Mouse (Mus musculus) liver, embryonic 14.5 days (tissue): ENCODE results near the gene Efr3b. TPM values are rescaled to one million over a fixed set of nuclear protein-coding genes. Genes with fewer than 3 reads are reported as not detected.

Experiments used
- ATAC-seq: fragments of 200-750 bp; cut with Nextera tagmentation; 2 replicates; pipeline ENCODE4 v1.8.0; 2017; ENCODE audit warnings: moderate number of reproducible peaks, mild to moderate bottlenecking, moderate library complexity; ENCODE audit not compliant: insufficient read depth
- DNase-seq, 3 experiments: peaks; one replicate each; pipeline ENCODE4 v3.0.0-alpha.2; 2012 to 2013; ENCODE audit warnings: low read depth in 3 of 3, low spot score in 3 of 3
- H3K27ac ChIP-seq: fragments of 300-500 bp; sonication (generic); 2 replicates; pipeline ENCODE4 v1.5.1; 2014; ENCODE audit warnings: moderate library complexity, mild to moderate bottlenecking, control low read depth, inconsistent platforms
- H3K27me3 ChIP-seq: fragments of 300-500 bp; sonication (generic); 2 replicates; pipeline ENCODE4 v1.6.1; 2014; ENCODE audit warnings: mild to moderate bottlenecking, low read length, moderate library complexity; ENCODE audit not compliant: control insufficient read depth, insufficient read depth
- H3K36me3 ChIP-seq: fragments of 300-500 bp; sonication (generic); replicated peaks from 2 replicates; pipeline ENCODE4 v1.6.1; 2014; ENCODE audit warnings: low read depth; ENCODE audit not compliant: control insufficient read depth, insufficient read depth
- H3K4me1 ChIP-seq, 2 experiments: fragments of 200-500 bp in 1 of 2; fragments of 300-500 bp in 1 of 2; sonication (generic) in 1 of 2; replicated peaks; 2 replicates each; pipeline ENCODE4 v1.6.1; 2012 to 2014; ENCODE audit warnings: antibody characterized with exemption in 1 of 2, inconsistent platforms in 1 of 2, low read length in 1 of 2; ENCODE audit not compliant: control insufficient read depth in 2 of 2, insufficient read depth in 2 of 2
- H3K4me2 ChIP-seq: fragments of 300-500 bp; sonication (generic); 2 replicates; pipeline ENCODE4 v1.6.1; 2014; ENCODE audit warnings: low read depth, mild to moderate bottlenecking, control low read depth, moderate library complexity
- H3K4me3 ChIP-seq, 2 experiments: fragments of 200-500 bp in 1 of 2; fragments of 300-500 bp in 1 of 2; sonication (generic) in 1 of 2; 2 replicates each; pipeline ENCODE4 v1.5.1; 2012 to 2014; ENCODE audit warnings: low read depth in 2 of 2, low read length in 2 of 2, mild to moderate bottlenecking in 2 of 2, control low read depth in 1 of 2, inconsistent platforms in 1 of 2, moderate library complexity in 1 of 2; ENCODE audit not compliant: insufficient read depth in 1 of 2
- H3K9ac ChIP-seq: fragments of 300-500 bp; sonication (generic); replicated peaks from 2 replicates; pipeline ENCODE4 v1.6.1; 2014; ENCODE audit warnings: mild to moderate bottlenecking, control low read depth, moderate library complexity
- H3K9me3 ChIP-seq: fragments of 300-500 bp; sonication (generic); 2 replicates; pipeline ENCODE4 v1.6.1; 2016; ENCODE audit warnings: low read length, mixed read lengths; ENCODE audit not compliant: control insufficient read depth
- CTCF ChIP-seq: IDR thresholded peaks from 2 replicates; pipeline ENCODE4 v1.5.1; 2016; ENCODE audit warnings: antibody characterized with exemption, low read depth, control low read depth
- EP300 ChIP-seq: IDR thresholded peaks from 2 replicates; pipeline ENCODE4 v1.6.1; 2016; ENCODE audit warnings: antibody characterized with exemption, low read depth
- WGBS: fragments of 180-500 bp; shearing (Covaris S2); extraction: QIAGEN DNeasy Blood & Tissue Kit; methylation state at CpG from one replicate; pipeline ENCODE4 v1.1.7; 2014; ENCODE audit not compliant: insufficient replicate concordance; 5-methylcytosine and 5-hydroxymethylcytosine counted together
- polyA plus RNA-seq, 2 experiments: library from polyadenylated mRNA; depleted of rRNA in 1 of 2; stranded (reverse) in 1 of 2; unstranded in 1 of 2; fragments of >200 nt; fragmentation: Nextera tagmentation in 1 of 2; extraction: Ambion mirVana in 1 of 2; gene quantifications; 2 replicates each; pipeline versions ENCODE4 v1.2.1 to v1.2.3; 2012 to 2014

The Efr3b gene
- polyA plus RNA-seq, 2 experiments: 0.05 to 0.10 TPM

GRCm38 (mm10) chr12:4007766-4008165 lies 30.9 kb downstream of the Efr3b start:
- Histone ChIP-seq H3K9ac (no peak overlapping the region), H3K36me3 (no peaks in the 10 kb centered on the region), H3K9me3 (no peaks in the 10 kb centered on the region), H3K27ac (no peak overlapping the region), H3K4me2 (no peak overlapping the region), H3K27me3 (no peaks in the 10 kb centered on the region), H3K4me1 (no peaks in the 10 kb centered on the region), H3K4me3 (no peak overlapping the region)
- WGBS: 31% methylated on average over 4 of the region's 4 CpGs
- ATAC-seq (no peak), DNase-seq (no peak)
- TF ChIP-seq CTCF (no peak), EP300 (no peak)

- ATAC-seq: no peak
- H3K4me1 ChIP-seq: no peaks in the 10 kb centered on the region
Observed at GRCm38 (mm10) chr12:4007181-4007580, 31.5 kb downstream of the Efr3b start.

GRCm38 (mm10) chr12:4006079-4006478 lies 32.6 kb downstream of the Efr3b start:
- no peak overlapping the region for H3K27ac ChIP-seq
- H3K36me3 ChIP-seq: no peaks in the 10 kb centered on the region
- no peak for TF ChIP-seq EP300
- no peak for TF ChIP-seq CTCF
- no peak overlapping the region for H3K9ac ChIP-seq
- H3K4me1 ChIP-seq: no peaks in the 10 kb centered on the region
- no peaks in the 10 kb centered on the region for H3K27me3 ChIP-seq
- DNase-seq: no peak
- WGBS: 63% methylated on average over 7 of the region's 7 CpGs
- no peak overlapping the region for H3K4me2 ChIP-seq
- no peaks in the 10 kb centered on the region for H3K9me3 ChIP-seq
- ATAC-seq: no peak
- no peak overlapping the region for H3K4me3 ChIP-seq

More at GRCm38 (mm10) chr12:4007181-4007580, 31.5 kb downstream of the Efr3b start:
- no peaks in the 10 kb centered on the region for H3K27me3 ChIP-seq
- no peaks in the 10 kb centered on the region for H3K36me3 ChIP-seq
- no peak overlapping the region for H3K9ac ChIP-seq
- no peak overlapping the region for H3K27ac ChIP-seq
- no peak overlapping the region for H3K4me3 ChIP-seq
- 56% methylated on average over 4 of the region's 4 CpGs for WGBS
- H3K9me3 ChIP-seq: no peaks in the 10 kb centered on the region
- no peak overlapping the region for H3K4me2 ChIP-seq
- TF ChIP-seq CTCF: no peak
- TF ChIP-seq EP300: no peak
- no peak for DNase-seq

- Histone ChIP-seq H3K27ac (no peak overlapping the region), H3K27me3 (no peaks in the 10 kb centered on the region), H3K4me2 (no peak overlapping the region), H3K9me3 (no peaks in the 10 kb centered on the region), H3K4me1 (no peaks in the 10 kb centered on the region), H3K36me3 (no peaks in the 10 kb centered on the region), H3K9ac (no peak overlapping the region), H3K4me3 (no peak overlapping the region)
- TF ChIP-seq EP300 (no peak), CTCF (no peak)
- 30% methylated on average over 6 of the region's 6 CpGs for whole genome bisulfite sequencing
- no peak for ATAC-seq
- DNase-seq: no peak
Observed at GRCm38 (mm10) chr12:4004648-4005047, 34.1 kb downstream of the Efr3b start.

DNA sequence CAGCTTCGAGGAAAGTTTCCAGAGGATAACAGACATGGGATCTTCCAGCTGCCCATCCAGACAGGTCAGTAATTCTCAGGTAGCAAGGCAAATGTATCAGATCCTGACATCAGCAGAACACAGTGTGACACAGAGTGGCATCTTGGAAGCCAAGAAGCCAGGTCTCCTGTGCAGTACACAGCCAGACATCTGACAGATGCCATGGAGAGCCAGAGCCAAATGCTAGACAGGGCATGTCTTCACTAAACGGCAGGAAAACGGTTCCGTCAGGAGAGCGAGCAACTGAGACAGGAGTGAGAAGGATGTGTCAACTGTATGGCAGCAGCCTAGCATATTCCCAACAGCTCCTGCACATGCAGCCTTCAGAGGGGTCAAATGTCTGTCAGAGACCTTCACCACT lies 38.3 kb downstream of the Efr3b start:
- Histone ChIP-seq H3K4me2 (no peak overlapping the region), H3K4me3 (no peak overlapping the region), H3K9me3 (no peaks in the 10 kb centered on the region), H3K36me3 (no peaks in the 10 kb centered on the region), H3K27me3 (no peaks in the 10 kb centered on the region), H3K4me1 (no peaks in the 10 kb centered on the region), H3K27ac (no peak overlapping the region), H3K9ac (no peak overlapping the region)
- TF ChIP-seq CTCF: no peak
- no peak for TF ChIP-seq EP300
- DNase-seq (no peak), ATAC-seq (no peak)
- 81% methylated on average over 5 of the region's 5 CpGs for WGBS
